Mouse (Mus musculus) ES-E14 (cell line): Measurements from ENCODE around the gene Cenps. TPM values are rescaled to one million over a fixed set of nuclear protein-coding genes. Genes with fewer than 3 reads are reported as not detected.

Source experiments
- DNase-seq: peaks from one replicate; pipeline ENCODE4 v3.0.0-alpha.2; 2013; ENCODE audit warnings: low read depth, low spot score
- H3K27ac ChIP-seq: 2 replicates; pipeline ENCODE4 v1.5.1; 2012; ENCODE audit warnings: low read depth, mild to moderate bottlenecking, low read length, moderate library complexity, mixed read lengths; ENCODE audit not compliant: poor library complexity, insufficient read depth, severe bottlenecking
- H3K36me3 ChIP-seq: 2 replicates; pipeline ENCODE4 v1.6.1; 2012; ENCODE audit warnings: mild to moderate bottlenecking, low read length, moderate library complexity, mixed read lengths; ENCODE audit not compliant: control insufficient read depth, poor library complexity, insufficient read depth, severe bottlenecking
- H3K4me1 ChIP-seq, 2 experiments: fragments of 150-350 bp in 1 of 2; sonication (generic) in 1 of 2; 2 replicates each; pipeline ENCODE4 v1.6.1; 2012; ENCODE audit warnings: low read length in 2 of 2, mild to moderate bottlenecking in 1 of 2, mixed read lengths in 1 of 2; ENCODE audit not compliant: control insufficient read depth in 2 of 2, insufficient read depth in 2 of 2, poor library complexity in 1 of 2
- H3K4me3 ChIP-seq, 2 experiments: fragments of 150-350 bp in 1 of 2; sonication (generic) in 1 of 2; 2 replicates each; pipeline ENCODE4 v1.5.1; 2012; ENCODE audit warnings: low read length in 2 of 2, low read depth in 1 of 2, mild to moderate bottlenecking in 1 of 2, mixed read lengths in 1 of 2; ENCODE audit not compliant: insufficient read depth in 1 of 2, poor library complexity in 1 of 2, severe bottlenecking in 1 of 2
- H3K9ac ChIP-seq: 2 replicates; pipeline ENCODE4 v1.6.1; 2012; ENCODE audit warnings: low read depth, mild to moderate bottlenecking, low read length, mixed read lengths; ENCODE audit not compliant: poor library complexity, insufficient read depth, severe bottlenecking
- H3K9me3 ChIP-seq: fragments of 150-350 bp; sonication (generic); 2 replicates; pipeline ENCODE4 v1.6.1; 2012; ENCODE audit warnings: low read depth, mild to moderate bottlenecking, low read length; ENCODE audit not compliant: control insufficient read depth, insufficient read depth
- CHD2 ChIP-seq: IDR thresholded peaks from 2 replicates; pipeline ENCODE4 v1.6.1; 2014; ENCODE audit warnings: mild to moderate bottlenecking, low read depth, low read length, inconsistent platforms
- HCFC1 ChIP-seq: IDR thresholded peaks from 2 replicates; pipeline ENCODE4 v1.6.1; 2012; ENCODE audit warnings: low read length, inconsistent platforms, borderline replicate concordance; ENCODE audit not compliant: insufficient read depth
- MAFK ChIP-seq: IDR thresholded peaks from 2 replicates; pipeline ENCODE4 v1.6.1; 2014; ENCODE audit warnings: mild to moderate bottlenecking, low read depth, low read length, inconsistent platforms; ENCODE audit not compliant: insufficient read depth
- ZC3H11A ChIP-seq: IDR thresholded peaks from 2 replicates; pipeline ENCODE4 v1.6.1; 2012; ENCODE audit warnings: low read depth, mild to moderate bottlenecking, inconsistent platforms, low read length, borderline replicate concordance
- ZNF384 ChIP-seq: IDR thresholded peaks from 2 replicates; pipeline ENCODE4 v1.6.1; 2012; ENCODE audit warnings: low read depth, low read length, inconsistent platforms
- in situ Hi-C, 2 experiments: fragments of 600-800 bp; cut with MboI; formaldehyde crosslinking; loops; one replicate each; pipeline ENCODE4 v1.15.1; 2025; ENCODE audit warnings: low sequenced_read_pairs in 2 of 2, inconsistent platforms in 1 of 2; ENCODE audit not compliant: unreplicated experiment in 2 of 2
- total RNA-seq: library from RNA; depleted of rRNA; stranded (reverse); fragments of 300-350 nt; gene quantifications from 2 replicates; pipeline ENCODE4 v1.2.3, GENCODE M21; 2012; rRNA removed

Cenps gene
- total RNA-seq, result 15.2 and 15.9 TPM in 2 replicates

GRCm38 (mm10) chr4:149136982-149137770 is at the start of gene Cenps:
TSS of gene Cenps (minus strand) at chr4:149137629.
- peaks cover 2 to 7% of the 10 kb centered on the region in 2 experiments; a peak in 1 of 4 replicates for H3K4me1 ChIP-seq
- H3K4me3 ChIP-seq, result peak within 1 kb of the TSS; percentile 74 to 92
- in situ Hi-C loops, result no loop called here
- TF ChIP-seq HCFC1 (peak; percentile 73; the same call in 1 of the 2 replicates), ZNF384 (no peak), MAFK (no peak), ZC3H11A (no peak), CHD2 (no peak)
- peaks cover under 1% of the 10 kb centered on the region; the same call in 1 of the 2 replicates for H3K36me3 ChIP-seq
- H3K9ac ChIP-seq, result peak within 1 kb of the TSS; percentile 92
- H3K27ac ChIP-seq, result peak within 1 kb of the TSS; percentile 61; the same call in 1 of the 2 replicates
- H3K9me3 ChIP-seq, result no peaks in the 10 kb centered on the region
- DNase-seq, result peak; percentile 85

DNA sequence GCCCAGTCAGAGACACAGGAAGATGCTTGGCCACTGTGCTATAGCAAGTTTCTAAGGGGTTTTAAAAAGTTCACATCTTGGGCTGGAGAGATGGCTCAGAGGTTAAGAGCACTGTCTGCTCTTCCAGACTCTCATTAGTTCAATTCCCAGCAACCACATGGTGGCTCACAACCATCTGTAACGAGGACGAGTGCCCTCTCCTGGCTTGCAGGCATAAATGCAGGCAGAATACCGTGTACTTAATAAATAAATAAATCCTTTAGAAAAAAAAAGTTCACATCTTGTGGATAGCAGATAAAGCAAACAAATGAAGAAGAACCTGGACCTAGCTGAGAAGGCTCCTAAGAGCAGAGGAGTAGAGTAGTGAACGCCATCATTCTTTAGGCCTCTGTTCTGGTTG is 45.3 kb upstream of the Cenps start:
- H3K9me3 ChIP-seq, result no peaks in the 10 kb centered on the region
- H3K4me3 ChIP-seq, result no peak overlapping the region
- H3K4me1 ChIP-seq, result peaks cover 0 to 2% of the 10 kb centered on the region in 2 experiments; a peak in 2 of 4 replicates
- DNase-seq, result no peak
- no peak overlapping the region for H3K9ac ChIP-seq
- in situ Hi-C loops, result no loop called here
- peaks cover 24% of the 10 kb centered on the region; the same call in 1 of the 2 replicates for H3K36me3 ChIP-seq
- no peak overlapping the region for H3K27ac ChIP-seq
- TF ChIP-seq ZNF384 (peak; percentile 86), CHD2 (no peak)

GRCm38 (mm10) chr4:149182192-149182591 is 44.8 kb upstream of the Cenps start:
- no peak for DNase-seq
- Histone ChIP-seq H3K9me3 (no peaks in the 10 kb centered on the region), H3K27ac (no peak overlapping the region), H3K9ac (no peak overlapping the region), H3K4me3 (no peak overlapping the region), H3K4me1 (peaks cover 0 to 4% of the 10 kb centered on the region in 2 experiments; a peak in 3 of 4 replicates), H3K36me3 (peaks cover 21% of the 10 kb centered on the region; the same call in 1 of the 2 replicates)
- in situ Hi-C loops, result no loop called here
- TF ChIP-seq MAFK (no peak), HCFC1 (no peak), ZC3H11A (no peak), ZNF384 (no peak), CHD2 (no peak)

- H3K4me3 ChIP-seq, result no peak overlapping the region
- peaks cover 20% of the 10 kb centered on the region; the same call in 1 of the 2 replicates for H3K36me3 ChIP-seq
Observed at GRCm38 (mm10) chr4:149179573-149179972, 42.1 kb upstream of the Cenps start.

More at GRCm38 (mm10) chr4:149179573-149179972, 42.1 kb upstream of the Cenps start:
- in situ Hi-C loops, result no loop called here
- no peak for TF ChIP-seq ZNF384
- TF ChIP-seq ZC3H11A, result no peak
- no peak for TF ChIP-seq MAFK
- no peak for TF ChIP-seq CHD2
- no peak for TF ChIP-seq HCFC1
- no peak for DNase-seq
- Histone ChIP-seq H3K9me3 (no peaks in the 10 kb centered on the region), H3K4me1 (peaks cover 0 to 11% of the 10 kb centered on the region in 2 experiments; a peak in 3 of 4 replicates), H3K9ac (no peak overlapping the region), H3K27ac (no peak overlapping the region)
